Mouse (Mus musculus) megakaryocyte, embryonic 14.5 days (primary cell): ENCODE results near the gene Nudt15. TPM values are rescaled to one million over a fixed set of nuclear protein-coding genes. Genes with fewer than 3 reads are reported as not detected.

Experiments used
- H3K27me3 ChIP-seq: replicated peaks from 2 replicates; pipeline ENCODE3; 2012; ENCODE audit warnings: inconsistent platforms
- H3K36me3 ChIP-seq: replicated peaks from 2 replicates; pipeline ENCODE3; 2012; ENCODE audit warnings: low read length, inconsistent platforms, mixed read lengths
- H3K4me1 ChIP-seq: 2 replicates; pipeline ENCODE4 v1.6.1; 2012; ENCODE audit warnings: inconsistent platforms
- H3K4me3 ChIP-seq: replicated peaks from 2 replicates; pipeline ENCODE3; 2012; ENCODE audit warnings: moderate library complexity, mild to moderate bottlenecking, inconsistent platforms
- H3K9me3 ChIP-seq: 2 replicates; pipeline ENCODE4 v1.6.1; 2012; ENCODE audit warnings: inconsistent platforms
- FLI1 ChIP-seq: IDR thresholded peaks from 2 replicates; pipeline ENCODE4 v1.6.1; 2012; ENCODE audit warnings: low read length, inconsistent platforms, mixed read lengths
- GATA1 ChIP-seq: IDR thresholded peaks from 3 replicates; pipeline ENCODE4 v1.6.1; 2012; ENCODE audit warnings: mixed read lengths, low read length, inconsistent platforms, borderline replicate concordance
- polyA plus RNA-seq: library from polyadenylated mRNA; stranded (reverse); fragments of >175 nt; gene quantifications from 2 replicates; pipeline ENCODE4 v1.2.3, GENCODE M21; 2012; ENCODE audit warnings: low replicate concordance; ENCODE audit not compliant: insufficient read depth

The Nudt15 gene
- polyA plus RNA-seq, 1 experiment = 0.08 TPM

GRCm38 (mm10) chr14:73493356-73493755, 54.7 kb downstream of the Nudt15 start:
- H3K9me3 ChIP-seq = peaks cover 11% of the 10 kb centered on the region
- H3K4me1 ChIP-seq = peaks cover 23% of the 10 kb centered on the region
- no peak overlapping the region for H3K4me3 ChIP-seq
- peaks cover 4% of the 10 kb centered on the region for H3K27me3 ChIP-seq
- no peak for TF ChIP-seq GATA1
- no peak for TF ChIP-seq FLI1
- H3K36me3 ChIP-seq = peaks cover 3% of the 10 kb centered on the region

GRCm38 (mm10) chr14:73486641-73487040, 61.4 kb downstream of the Nudt15 start:
- TF ChIP-seq GATA1 (no peak), FLI1 (no peak)
- Histone ChIP-seq H3K4me3 (no peak overlapping the region), H3K9me3 (peaks cover 11% of the 10 kb centered on the region), H3K4me1 (peaks cover 46% of the 10 kb centered on the region), H3K36me3 (peaks cover 3% of the 10 kb centered on the region), H3K27me3 (no peaks in the 10 kb centered on the region)

- no peak overlapping the region for H3K4me3 ChIP-seq
- no peaks in the 10 kb centered on the region for H3K36me3 ChIP-seq
- H3K27me3 ChIP-seq = no peaks in the 10 kb centered on the region
- TF ChIP-seq FLI1 = no peak
- TF ChIP-seq GATA1 = no peak
- H3K9me3 ChIP-seq = no peaks in the 10 kb centered on the region
- peaks cover 54% of the 10 kb centered on the region for H3K4me1 ChIP-seq
Measured at GRCm38 (mm10) chr14:73484366-73485110, 63.5 kb downstream of the Nudt15 start.

GRCm38 (mm10) chr14:73483516-73484229, 64.4 kb downstream of the Nudt15 start:
- H3K4me3 ChIP-seq = no peak overlapping the region
- TF ChIP-seq GATA1 (no peak), FLI1 (no peak)
- no peaks in the 10 kb centered on the region for H3K36me3 ChIP-seq
- peaks cover 53% of the 10 kb centered on the region for H3K4me1 ChIP-seq
- H3K27me3 ChIP-seq = no peaks in the 10 kb centered on the region
- no peaks in the 10 kb centered on the region for H3K9me3 ChIP-seq

GRCm38 (mm10) chr14:73479771-73480170, 68.3 kb downstream of the Nudt15 start:
- TF ChIP-seq GATA1 (no peak), FLI1 (no peak)
- no peaks in the 10 kb centered on the region for H3K27me3 ChIP-seq
- H3K36me3 ChIP-seq = no peaks in the 10 kb centered on the region
- H3K4me1 ChIP-seq = peaks cover 41% of the 10 kb centered on the region
- no peak overlapping the region for H3K4me3 ChIP-seq
- no peaks in the 10 kb centered on the region for H3K9me3 ChIP-seq

GRCm38 (mm10) chr14:73478321-73478720, 69.7 kb downstream of the Nudt15 start:
- Histone ChIP-seq H3K4me3 (no peak overlapping the region), H3K27me3 (no peaks in the 10 kb centered on the region), H3K36me3 (no peaks in the 10 kb centered on the region), H3K9me3 (no peaks in the 10 kb centered on the region), H3K4me1 (peaks cover 42% of the 10 kb centered on the region)
- TF ChIP-seq FLI1 (no peak), GATA1 (no peak)

- H3K27me3 ChIP-seq = no peaks in the 10 kb centered on the region
- no peaks in the 10 kb centered on the region for H3K9me3 ChIP-seq
- no peaks in the 10 kb centered on the region for H3K36me3 ChIP-seq
- H3K4me1 ChIP-seq = peaks cover 49% of the 10 kb centered on the region
- no peak overlapping the region for H3K4me3 ChIP-seq
- no peak for TF ChIP-seq GATA1
- TF ChIP-seq FLI1 = no peak
Measured at GRCm38 (mm10) chr14:73477077-73477476, 71.0 kb downstream of the Nudt15 start.

GRCm38 (mm10) chr14:73476361-73476934, 71.6 kb downstream of the Nudt15 start:
- Histone ChIP-seq H3K36me3 (no peaks in the 10 kb centered on the region), H3K9me3 (no peaks in the 10 kb centered on the region), H3K4me1 (peaks cover 43% of the 10 kb centered on the region), H3K27me3 (no peaks in the 10 kb centered on the region), H3K4me3 (no peak overlapping the region)
- TF ChIP-seq GATA1 (no peak), FLI1 (no peak)

- Histone ChIP-seq H3K9me3 (no peaks in the 10 kb centered on the region), H3K27me3 (no peaks in the 10 kb centered on the region), H3K36me3 (no peaks in the 10 kb centered on the region), H3K4me3 (no peak overlapping the region), H3K4me1 (peaks cover 42% of the 10 kb centered on the region)
- TF ChIP-seq FLI1 (no peak), GATA1 (no peak)
Measured at GRCm38 (mm10) chr14:73475506-73475905, 72.5 kb downstream of the Nudt15 start.

GRCm38 (mm10) chr14:73474636-73475093, 73.4 kb downstream of the Nudt15 start:
- H3K4me3 ChIP-seq = no peak overlapping the region
- TF ChIP-seq FLI1 (no peak), GATA1 (no peak)

More at GRCm38 (mm10) chr14:73474636-73475093, 73.4 kb downstream of the Nudt15 start:
- peaks cover 42% of the 10 kb centered on the region for H3K4me1 ChIP-seq
- no peaks in the 10 kb centered on the region for H3K27me3 ChIP-seq
- no peaks in the 10 kb centered on the region for H3K36me3 ChIP-seq
- H3K9me3 ChIP-seq = no peaks in the 10 kb centered on the region
